Mouse (Mus musculus) T-helper 17 cell (primary cell): Measurements from ENCODE around the gene Ugt1a8.

ENCODE experiments used
- in situ Hi-C, 2 experiments: fragments of 300-600 bp; cut with MboI, MseI; formaldehyde crosslinking; loops; 1 replicate in 1 of 2; 2 replicates in 1 of 2; pipeline ENCODE4 v1.15.1; 2025; ENCODE audit warnings: high pct_unique_total_duplicates in 2 of 2

The Ugt1a8 gene

GRCm38 (mm10) chr1:88234248-88234610, 146.6 kb downstream of the Ugt1a8 start:
- in situ Hi-C loops = no loop called here

DNA sequence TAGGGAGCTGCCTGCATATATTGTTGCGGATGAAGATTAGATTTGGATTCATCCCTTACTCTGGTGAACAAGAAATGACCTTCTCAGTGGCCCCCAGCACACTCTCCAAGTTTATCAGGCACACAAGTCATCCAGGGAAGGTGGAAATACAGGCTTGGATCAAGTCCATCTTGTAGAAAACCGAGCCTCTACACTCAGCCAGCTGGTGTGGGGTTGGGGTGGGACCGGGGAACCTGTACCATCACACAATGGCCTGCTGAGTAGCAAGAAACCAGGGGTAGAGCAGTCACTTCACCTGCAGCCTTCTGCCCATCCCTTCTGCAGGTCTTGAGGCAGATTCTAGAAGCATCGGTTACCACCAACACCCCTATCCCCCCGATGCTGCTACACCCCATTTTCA, 147.0 kb downstream of the Ugt1a8 start:
- in situ Hi-C loops = no loop called here

DNA sequence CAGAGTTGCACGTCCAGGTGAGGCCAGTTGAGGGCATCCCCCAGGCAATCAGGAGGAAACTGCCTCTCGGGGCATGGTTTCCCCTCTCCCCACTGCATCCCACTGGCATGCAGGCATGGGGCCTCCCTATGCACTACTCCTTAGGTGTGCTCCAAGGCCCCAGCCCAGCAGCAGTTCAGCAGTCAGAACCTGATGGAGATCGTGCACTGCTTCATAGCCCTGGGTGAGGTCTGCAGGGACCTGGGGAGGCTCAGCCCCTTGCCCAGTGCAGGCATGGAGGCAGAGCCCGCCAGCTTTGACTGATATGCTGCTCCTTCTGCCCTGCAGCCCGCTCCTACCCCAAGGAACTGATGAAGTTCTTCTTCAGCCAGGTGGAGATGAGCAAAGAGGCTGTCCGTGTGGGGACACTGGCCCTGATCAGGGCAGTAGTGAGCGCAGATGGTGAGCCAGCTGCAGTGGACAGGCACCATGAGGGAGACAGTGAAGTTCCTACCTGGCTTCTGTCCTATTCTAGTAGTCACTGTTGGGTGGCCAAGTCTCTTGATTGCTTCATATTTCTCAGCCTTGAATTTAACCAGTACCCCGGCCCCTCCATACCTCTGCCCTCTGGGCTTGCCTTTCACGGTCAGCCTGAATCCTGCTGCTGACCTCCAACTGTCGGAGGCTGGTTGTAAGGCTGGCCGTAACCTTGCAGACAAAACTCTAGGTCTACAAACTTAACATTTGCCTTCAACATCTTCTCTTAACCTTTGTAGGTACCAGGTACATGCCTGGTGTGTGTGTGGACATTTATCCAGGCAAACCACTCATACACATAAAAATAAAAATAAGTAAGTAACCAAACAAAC, 147.7 kb downstream of the Ugt1a8 start:
- in situ Hi-C loops = no loop called here

GRCm38 (mm10) chr1:88235894-88236415, 148.3 kb downstream of the Ugt1a8 start:
- in situ Hi-C loops = no loop called here

DNA sequence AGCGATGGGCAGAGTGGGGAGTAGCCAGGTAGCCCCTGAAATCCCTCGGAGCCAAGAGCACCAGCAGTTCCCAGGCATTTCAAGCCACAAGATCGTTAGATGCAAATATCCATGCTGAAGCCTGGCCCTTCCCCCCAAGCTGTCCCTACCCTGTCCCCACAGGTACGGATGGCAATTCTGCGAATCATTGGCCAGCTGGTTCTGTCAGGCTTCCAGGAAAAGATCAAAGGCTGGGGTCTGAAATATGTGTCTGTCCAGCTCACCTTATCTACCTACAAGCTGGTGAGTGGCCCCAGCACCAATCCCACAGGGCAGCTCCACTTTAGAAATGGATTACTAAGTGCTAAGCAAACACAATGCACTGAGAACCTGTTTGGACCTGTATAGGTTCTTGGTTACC, 149.7 kb downstream of the Ugt1a8 start:
- in situ Hi-C loops = no loop called here

DNA sequence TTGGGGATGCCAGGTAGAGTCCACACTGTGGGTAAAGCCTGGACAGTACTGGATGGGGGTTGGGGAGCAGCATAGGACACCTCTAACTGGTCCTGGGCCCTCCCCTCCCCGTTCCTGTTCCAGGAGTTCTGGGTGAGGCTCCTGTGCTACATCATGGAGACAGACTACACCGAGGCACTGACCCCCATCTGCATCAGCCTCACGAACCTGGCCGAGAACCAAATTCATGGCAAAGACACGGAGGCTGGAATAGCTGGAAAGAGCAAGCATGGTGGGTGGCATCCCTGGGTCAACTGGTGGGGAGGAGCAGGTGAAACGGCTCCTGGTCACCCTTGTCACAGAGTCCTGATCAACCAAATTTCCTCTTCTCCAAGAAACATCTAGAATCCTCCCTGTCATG, 151.2 kb downstream of the Ugt1a8 start:
- in situ Hi-C loops = no loop called here

DNA sequence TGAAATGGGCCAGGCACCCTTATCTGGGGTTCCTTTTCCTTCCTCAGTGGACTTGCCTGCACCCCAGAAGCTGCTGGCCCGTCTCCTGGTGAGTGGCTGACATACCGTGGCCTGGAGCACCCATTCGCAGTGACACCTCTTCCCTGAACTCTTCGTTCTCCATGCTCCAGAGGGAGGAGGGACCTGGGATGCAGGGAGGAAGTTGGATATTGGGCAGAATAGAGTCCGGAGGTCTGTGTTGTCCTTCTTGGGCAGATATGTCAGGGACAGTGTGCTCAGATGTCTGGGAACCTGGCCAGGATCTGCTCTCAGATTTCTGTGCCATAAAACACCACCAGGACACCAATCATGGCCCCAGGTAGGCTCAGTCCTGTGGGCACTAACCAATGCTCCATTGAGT, 152.5 kb downstream of the Ugt1a8 start:
- in situ Hi-C loops = no loop called here

DNA sequence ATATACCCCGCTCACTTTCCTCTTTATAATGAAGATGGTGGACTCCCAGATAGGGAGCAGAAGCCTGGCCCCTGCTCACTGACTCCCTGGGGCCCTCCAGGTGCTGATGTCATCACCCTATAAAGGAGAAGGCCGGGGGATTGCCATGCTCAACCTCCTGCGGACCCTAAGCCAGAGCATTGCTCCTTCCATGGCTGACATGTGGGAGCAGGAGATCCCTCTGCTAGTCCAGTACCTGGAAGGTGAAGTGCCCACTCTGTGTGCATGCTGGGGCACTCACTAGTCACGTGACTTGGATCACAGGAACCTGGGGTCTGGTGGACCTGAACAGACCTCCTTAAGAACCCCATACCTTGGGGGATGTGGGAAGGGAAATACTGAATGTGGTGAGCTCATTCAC, 153.0 kb downstream of the Ugt1a8 start:
- in situ Hi-C loops = no loop called here

DNA sequence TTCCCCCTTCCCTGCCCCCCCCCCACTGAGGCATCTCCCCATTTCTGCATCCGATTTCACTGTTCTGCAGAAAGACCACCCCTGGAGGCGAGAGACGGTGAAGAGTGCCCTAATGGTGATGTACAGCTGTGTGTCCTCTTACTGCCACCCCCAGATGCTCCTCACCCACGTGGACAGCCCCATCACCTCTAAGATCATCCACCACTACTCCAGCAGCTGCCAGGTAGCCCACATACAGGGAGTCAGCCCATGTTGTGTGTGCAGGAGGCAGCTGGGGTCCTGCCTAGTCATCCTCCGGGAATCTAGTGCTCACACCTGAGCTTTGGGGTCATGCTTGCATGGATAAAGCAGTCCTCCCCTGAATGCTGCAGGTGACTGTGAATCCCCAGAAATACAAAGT, 156.2 kb downstream of the Ugt1a8 start:
- in situ Hi-C loops = no loop called here

GRCm38 (mm10) chr1:88245881-88246280, 158.3 kb downstream of the Ugt1a8 start:
- in situ Hi-C loops = no loop called here

DNA sequence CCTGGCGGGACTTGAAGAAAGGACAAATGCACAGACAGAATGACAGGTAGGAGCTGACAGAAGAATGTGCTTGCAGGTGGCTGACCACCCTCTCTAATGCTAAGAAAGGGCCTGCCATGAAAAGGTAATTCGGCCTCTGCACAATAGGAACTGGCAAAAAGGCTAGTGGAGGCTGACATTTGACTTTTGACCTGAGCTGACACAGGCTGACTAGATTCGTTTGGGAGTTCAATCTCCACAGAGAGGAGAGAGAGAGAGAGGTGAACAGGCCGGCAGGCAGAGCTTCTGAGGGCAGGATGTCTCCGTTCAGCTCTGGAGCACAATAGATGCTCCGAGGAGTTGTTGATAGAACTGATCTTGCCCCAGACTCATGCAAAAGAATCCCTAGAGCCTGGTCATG, 158.8 kb downstream of the Ugt1a8 start:
- in situ Hi-C loops = no loop called here

DNA sequence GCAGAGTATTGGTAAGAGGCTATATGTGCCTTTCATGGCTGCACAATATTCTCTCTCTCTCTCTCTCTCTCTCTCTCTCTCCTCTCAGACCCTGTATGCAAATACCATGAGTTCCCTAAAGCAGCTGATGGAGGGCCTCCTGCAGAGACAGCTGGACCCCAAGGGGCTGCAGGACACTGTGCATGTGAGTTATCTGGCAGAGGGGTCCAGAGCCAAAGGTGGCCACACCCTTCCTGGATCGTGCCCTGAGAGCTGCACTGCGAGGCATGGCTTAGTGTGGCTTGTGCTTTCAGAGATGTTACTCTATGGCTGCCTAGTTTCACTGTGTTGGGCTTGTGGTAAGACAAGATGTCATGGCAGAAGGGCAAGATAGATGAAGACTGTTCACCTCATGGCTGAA, 160.0 kb downstream of the Ugt1a8 start:
- in situ Hi-C loops = no loop called here

DNA sequence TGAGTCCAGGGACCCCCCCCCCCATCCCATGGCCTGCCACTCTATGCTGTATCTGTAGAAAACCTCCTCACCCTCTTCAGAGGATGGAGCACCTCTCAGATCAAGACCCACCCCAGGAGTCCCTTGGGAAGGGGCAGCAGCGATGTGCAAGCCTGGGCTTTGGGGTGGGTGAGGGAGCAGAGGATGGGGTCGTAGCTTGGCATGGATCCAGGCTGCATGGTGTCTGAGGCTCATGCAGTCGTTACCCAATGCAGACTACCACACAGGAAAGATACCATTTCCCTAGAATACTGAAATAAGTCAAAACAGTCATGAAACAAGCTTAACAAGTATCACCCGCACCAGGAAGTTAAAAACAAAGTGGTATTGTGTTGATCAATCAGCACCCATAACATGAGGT, 161.0 kb downstream of the Ugt1a8 start:
- in situ Hi-C loops = no loop called here

DNA sequence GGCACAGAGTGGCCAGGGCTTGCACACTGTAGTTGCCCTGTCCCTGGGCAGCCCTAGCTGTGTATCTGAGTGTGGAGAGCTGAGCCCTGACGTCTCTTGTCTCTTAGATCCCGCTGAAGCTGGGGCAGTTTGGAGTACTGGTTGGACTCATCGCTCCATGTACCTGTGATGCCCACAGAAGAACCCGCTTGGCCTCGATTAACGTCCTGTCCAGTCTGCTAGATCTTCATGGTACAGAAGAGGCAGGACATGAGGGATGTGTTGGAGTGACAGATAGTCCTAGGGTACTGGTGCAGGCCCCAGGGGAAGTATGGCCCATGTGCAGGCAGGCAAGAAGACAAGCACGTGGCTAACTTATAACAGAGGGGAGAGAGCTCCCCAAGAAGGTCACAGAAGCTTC, 162.0 kb downstream of the Ugt1a8 start:
- in situ Hi-C loops = no loop called here

DNA sequence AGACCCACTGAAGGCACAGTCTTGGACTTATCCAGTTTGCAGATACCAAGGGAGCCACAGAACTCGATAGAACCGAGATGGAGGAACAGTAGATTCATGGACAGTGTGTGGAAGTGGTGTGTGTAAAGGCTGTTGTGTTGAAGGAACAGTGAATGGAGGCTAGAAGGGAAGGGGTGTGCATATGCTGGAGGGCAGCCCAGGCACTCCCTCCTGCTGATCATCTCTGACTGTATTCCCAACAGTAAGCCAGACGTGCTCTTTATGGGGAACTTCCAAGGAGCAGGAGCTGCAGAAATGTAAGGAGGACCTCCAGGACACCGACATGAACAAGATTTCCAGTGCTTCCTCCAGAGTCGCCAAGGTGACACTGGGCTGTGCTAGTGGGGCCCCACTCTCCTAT, 162.4 kb downstream of the Ugt1a8 start:
- in situ Hi-C loops = no loop called here

DNA sequence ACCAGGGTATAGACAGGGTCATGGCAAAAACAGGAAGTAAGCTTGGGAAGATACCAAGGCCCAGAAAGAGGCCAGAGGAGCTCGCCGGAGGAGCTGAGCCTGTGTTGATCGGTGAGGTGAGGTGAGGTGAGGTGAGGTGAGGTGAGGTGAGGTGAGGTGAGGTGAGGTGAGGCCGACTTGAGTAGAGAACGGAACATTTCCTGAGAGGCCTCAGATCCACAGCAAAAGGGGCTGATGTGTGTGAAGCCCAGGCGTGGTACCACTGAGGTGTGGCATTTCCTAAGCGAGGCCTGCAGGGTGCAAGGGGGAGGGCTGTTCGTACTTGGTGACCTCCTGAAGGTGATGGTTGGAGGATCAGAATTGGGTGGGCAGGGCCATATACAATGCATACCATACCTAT, 165.5 kb downstream of the Ugt1a8 start:
- in situ Hi-C loops = no loop called here

- in situ Hi-C loops = no loop called here
These were observed 165.9 kb downstream of the Ugt1a8 start for GRCm38 (mm10) chr1:88253540-88253939.

DNA sequence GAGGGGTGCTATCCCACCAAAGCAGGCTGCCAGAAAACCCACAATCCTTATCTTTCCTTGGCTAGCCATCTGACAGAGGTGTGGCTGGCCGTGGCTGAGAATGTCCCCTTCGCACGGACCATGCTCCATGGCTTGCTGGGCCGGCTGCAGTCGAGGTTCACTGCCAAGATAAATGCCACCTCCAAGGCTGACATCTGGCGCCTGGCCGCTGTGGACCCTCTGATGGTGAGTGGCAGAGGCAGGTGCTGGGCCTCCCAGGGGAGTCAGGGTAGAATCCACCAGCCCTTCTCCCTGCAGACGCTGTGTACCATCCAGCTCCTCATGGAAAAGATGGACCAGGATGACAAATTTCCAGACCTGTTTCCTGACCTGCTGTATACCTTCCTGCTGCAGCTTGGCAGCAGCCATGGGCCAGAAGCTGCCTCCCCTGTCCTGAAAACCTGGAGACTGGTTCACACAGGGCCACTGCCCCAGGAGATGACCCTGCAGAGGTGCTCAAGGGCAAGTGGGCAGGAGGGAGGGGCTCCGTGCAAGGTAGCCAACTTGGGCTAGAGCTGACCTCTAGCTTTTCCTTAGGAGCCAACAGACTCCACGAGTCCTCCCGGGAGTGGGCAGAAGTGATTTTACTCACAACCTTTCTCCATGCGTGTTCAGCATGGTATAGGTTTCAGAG, 167.3 kb downstream of the Ugt1a8 start:
- in situ Hi-C loops = no loop called here

GRCm38 (mm10) chr1:88255466-88255857, 167.8 kb downstream of the Ugt1a8 start:
- in situ Hi-C loops = no loop called here

DNA sequence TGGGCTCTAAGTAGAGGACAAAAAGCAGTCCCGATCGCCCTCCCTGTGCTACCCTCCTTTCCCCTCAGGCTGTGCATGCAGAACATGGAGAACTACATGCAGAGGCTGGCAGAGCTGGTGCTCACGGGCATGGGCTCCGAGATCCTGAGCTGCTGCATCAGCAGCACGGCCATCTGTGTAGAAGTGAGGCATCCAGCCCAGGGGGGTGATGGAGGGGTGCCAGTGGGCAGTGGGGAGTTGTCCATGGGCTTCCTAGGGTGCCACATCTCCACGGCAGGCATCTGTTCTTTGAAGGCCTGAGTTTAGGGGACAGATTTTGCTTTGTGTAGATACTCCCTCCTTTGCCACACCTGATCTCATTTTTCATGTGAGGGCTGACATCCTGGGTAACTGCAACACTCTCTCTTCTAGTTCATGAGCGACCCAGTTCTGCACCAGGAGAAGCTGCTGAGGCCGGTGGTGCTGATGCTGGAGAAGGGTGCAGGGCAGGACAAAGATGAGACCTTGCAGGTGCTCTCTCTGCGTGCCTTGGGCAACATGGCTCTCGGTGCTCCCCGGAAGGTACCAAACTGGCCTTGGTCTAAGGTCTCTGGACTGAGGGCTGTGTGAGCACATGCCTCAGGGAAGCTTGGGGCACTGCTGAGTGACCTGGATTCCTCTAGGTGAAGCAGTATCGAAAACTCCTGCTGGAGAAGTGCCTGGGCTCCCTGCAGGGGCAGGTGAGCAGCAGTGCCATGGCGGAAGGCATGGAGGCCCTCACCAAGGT, 168.6 kb downstream of the Ugt1a8 start:
- in situ Hi-C loops = no loop called here

GRCm38 (mm10) chr1:88256886-88257663, 169.5 kb downstream of the Ugt1a8 start:
- in situ Hi-C loops = no loop called here

DNA sequence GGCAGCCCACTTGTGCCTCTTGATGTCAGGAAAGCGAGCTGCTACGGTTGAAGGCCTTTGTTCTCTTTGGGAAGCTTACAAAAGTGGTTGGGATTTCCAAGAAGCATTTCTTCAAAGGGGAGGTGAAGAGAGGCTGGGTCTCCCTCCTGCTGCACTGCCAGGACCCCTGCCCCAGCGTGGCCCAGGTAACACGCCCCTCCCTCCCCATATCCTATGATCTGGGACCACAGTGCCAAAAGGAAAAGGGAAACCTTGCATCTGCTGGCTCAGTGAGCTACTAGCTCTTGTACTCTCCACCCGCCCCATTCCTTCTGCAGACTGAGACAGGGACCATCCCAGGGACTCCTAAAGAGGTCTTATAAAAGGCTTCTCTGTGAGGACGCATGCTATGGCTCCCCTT, 170.1 kb downstream of the Ugt1a8 start:
- in situ Hi-C loops = no loop called here
